Mouse (Mus musculus): ENCODE data around the gene Aagab. TPM values are rescaled to one million over a fixed set of nuclear protein-coding genes. Genes with fewer than 3 reads are reported as not detected.

The Aagab gene
- polyA plus RNA-seq, 1 experiment from 2014 or later, result 20.9 TPM

DNA sequence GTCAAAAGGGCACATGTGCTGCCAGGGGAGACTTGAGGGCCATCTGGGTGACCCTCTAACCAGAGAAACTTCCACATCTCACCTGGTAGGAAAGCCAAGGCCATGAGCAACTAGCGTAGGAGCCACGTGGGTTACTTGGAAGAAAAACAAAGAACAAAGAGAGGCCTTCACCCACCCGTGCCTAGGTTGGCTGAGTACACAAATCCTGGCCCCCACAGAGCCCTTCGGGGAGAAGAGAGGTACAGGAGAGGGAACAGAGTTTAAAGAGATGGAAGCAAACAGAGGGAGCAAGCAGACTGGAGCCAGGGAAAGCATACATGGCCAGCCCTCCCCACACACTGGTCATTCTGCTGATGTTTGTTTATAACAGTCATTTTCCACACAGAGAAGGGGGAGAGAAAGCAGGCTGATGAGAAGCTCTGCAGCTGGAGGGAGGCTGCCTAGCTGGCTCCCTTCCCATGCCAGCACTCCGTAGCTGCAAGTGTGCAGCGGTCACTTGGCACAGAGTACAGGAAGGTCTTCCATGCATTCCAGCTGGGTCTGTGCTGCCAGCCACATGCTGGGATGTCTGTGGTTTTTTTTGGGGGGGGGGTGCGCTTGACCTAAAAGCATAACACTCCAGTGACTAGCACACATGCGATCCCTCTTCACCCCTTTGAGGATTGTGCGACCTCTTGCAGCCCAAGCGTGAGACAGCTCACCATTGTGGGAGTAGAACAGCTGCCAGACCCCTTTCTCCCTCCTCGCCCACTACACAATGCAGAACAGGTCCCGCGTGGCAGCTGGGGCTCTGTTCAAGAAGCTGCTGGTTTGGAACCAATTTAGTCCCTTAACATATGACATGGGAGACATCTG lies 62.6 kb downstream of the Aagab start:
- no peak for ATAC-seq (replicated peaks; ENCODE audit: insufficient number of reproducible peaks, low FRiP score, low TSS enrichment)
- no peaks in the 10 kb centered on the region for H3K27me3 ChIP-seq (ENCODE audit: control insufficient read depth, insufficient read depth, low read length)
- H3K4me2 ChIP-seq, result no peak overlapping the region
- H3K36me3 ChIP-seq (ENCODE audit: control insufficient read depth, insufficient read depth, low read length), result peaks cover 2% of the 10 kb centered on the region; the same call in 1 of the 2 replicates
- peaks cover 44% of the 10 kb centered on the region for H3K4me1 ChIP-seq (ENCODE audit: control insufficient read depth, insufficient read depth, low read length)
- WGBS (ENCODE audit: insufficient replicate concordance), result 70% methylated on average over 13 of the region's 13 CpGs
- no peaks in the 10 kb centered on the region for H3K9me3 ChIP-seq (replicated peaks; ENCODE audit: control insufficient read depth, low read length)
- H3K4me3 ChIP-seq (ENCODE audit: low read depth, low read length), result no peak overlapping the region
- H3K27ac ChIP-seq (ENCODE audit: low read depth, low read length), result no peak overlapping the region
- H3K9ac ChIP-seq (ENCODE audit: low read depth, low read length), result no peak overlapping the region

GRCm38 (mm10) chr9:63666612-63667372 lies 64.3 kb downstream of the Aagab start:
- ATAC-seq (replicated peaks; ENCODE audit: insufficient number of reproducible peaks, low FRiP score, low TSS enrichment), result peak; percentile 15; the same call in 1 of the 2 replicates
- Histone ChIP-seq H3K9me3 (replicated peaks; ENCODE audit: control insufficient read depth, low read length) (no peaks in the 10 kb centered on the region), H3K27me3 (ENCODE audit: control insufficient read depth, insufficient read depth, low read length) (no peaks in the 10 kb centered on the region), H3K4me2 (0 out of 2 replicates have a peak overlapping the region, but pooled peaks have one; percentile 2), H3K4me3 (ENCODE audit: low read depth, low read length) (no peak overlapping the region), H3K27ac (ENCODE audit: low read depth, low read length) (0 out of 2 replicates have a peak overlapping the region, but pooled peaks have one; percentile 12), H3K9ac (ENCODE audit: low read depth, low read length) (no peak overlapping the region), H3K4me1 (ENCODE audit: control insufficient read depth, insufficient read depth, low read length) (peaks cover 44% of the 10 kb centered on the region), H3K36me3 (ENCODE audit: control insufficient read depth, insufficient read depth, low read length) (peaks cover 2% of the 10 kb centered on the region; the same call in 1 of the 2 replicates)
- 60% methylated on average over 18 of the region's 18 CpGs for WGBS (ENCODE audit: insufficient replicate concordance)

- peaks cover 47% of the 10 kb centered on the region for H3K4me1 ChIP-seq (ENCODE audit: control insufficient read depth, insufficient read depth, low read length)
- no peak for ATAC-seq (replicated peaks; ENCODE audit: insufficient number of reproducible peaks, low FRiP score, low TSS enrichment)
- WGBS (ENCODE audit: insufficient replicate concordance), result 80% methylated on average over 8 of the region's 8 CpGs
These were observed 64.9 kb downstream of the Aagab start for GRCm38 (mm10) chr9:63667373-63667724.

DNA sequence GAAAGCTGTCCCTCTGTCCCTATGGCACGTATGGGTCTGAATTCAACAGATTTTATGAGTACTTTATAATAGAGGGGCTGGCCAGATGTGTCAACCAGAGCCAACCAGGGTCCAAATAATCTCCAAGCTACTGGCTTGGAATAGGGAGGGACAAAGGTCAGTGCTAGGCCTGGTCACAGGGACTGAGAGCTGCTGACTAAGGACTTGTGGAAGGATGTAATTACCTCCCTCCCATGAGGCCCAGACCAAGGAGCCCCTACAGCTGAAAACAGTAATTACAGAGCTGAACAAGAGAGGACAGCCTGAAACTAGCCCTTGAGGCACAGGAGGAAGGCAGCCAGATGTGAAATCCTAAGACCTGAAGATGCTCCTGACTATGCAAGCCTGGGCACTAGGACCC lies 66.2 kb downstream of the Aagab start:
- Histone ChIP-seq H3K27ac (ENCODE audit: low read depth, low read length) (no peak overlapping the region), H3K4me2 (no peak overlapping the region), H3K27me3 (ENCODE audit: control insufficient read depth, insufficient read depth, low read length) (no peaks in the 10 kb centered on the region), H3K9me3 (replicated peaks; ENCODE audit: control insufficient read depth, low read length) (no peaks in the 10 kb centered on the region), H3K4me1 (ENCODE audit: control insufficient read depth, insufficient read depth, low read length) (peaks cover 47% of the 10 kb centered on the region), H3K4me3 (ENCODE audit: low read depth, low read length) (no peak overlapping the region), H3K36me3 (ENCODE audit: control insufficient read depth, insufficient read depth, low read length) (no peaks in the 10 kb centered on the region), H3K9ac (ENCODE audit: low read depth, low read length) (no peak overlapping the region)
- no peak for ATAC-seq (replicated peaks; ENCODE audit: insufficient number of reproducible peaks, low FRiP score, low TSS enrichment)
- WGBS (ENCODE audit: insufficient replicate concordance), result 94% methylated on average over 1 of the region's 1 CpGs

More at GRCm38 (mm10) chr9:63667373-63667724, 64.9 kb downstream of the Aagab start:
- Histone ChIP-seq H3K36me3 (ENCODE audit: control insufficient read depth, insufficient read depth, low read length) (no peaks in the 10 kb centered on the region), H3K4me3 (ENCODE audit: low read depth, low read length) (no peak overlapping the region), H3K27me3 (ENCODE audit: control insufficient read depth, insufficient read depth, low read length) (no peaks in the 10 kb centered on the region), H3K9ac (ENCODE audit: low read depth, low read length) (no peak overlapping the region), H3K9me3 (replicated peaks; ENCODE audit: control insufficient read depth, low read length) (no peaks in the 10 kb centered on the region), H3K27ac (ENCODE audit: low read depth, low read length) (no peak overlapping the region), H3K4me2 (0 out of 2 replicates have a peak overlapping the region, but pooled peaks have one; percentile 2)

DNA sequence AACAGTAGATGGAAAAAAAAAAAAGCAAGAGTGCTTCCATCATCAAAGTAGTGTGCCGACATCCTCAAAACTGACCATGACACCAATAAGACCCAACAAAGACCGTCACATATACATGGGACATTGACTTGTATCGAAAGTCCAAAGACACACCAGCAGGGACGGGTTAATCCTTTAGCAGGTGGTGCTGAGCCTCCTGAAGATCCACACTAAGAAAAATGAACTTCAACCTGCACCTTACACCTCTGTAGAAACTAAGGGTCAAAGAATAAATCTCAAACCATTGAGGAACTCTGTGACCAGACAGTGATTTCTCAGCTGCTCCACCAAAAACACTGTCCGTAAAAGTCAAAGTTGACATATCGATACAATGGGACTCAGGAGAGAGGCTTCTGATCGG lies 67.4 kb downstream of the Aagab start:
- H3K4me1 ChIP-seq (ENCODE audit: control insufficient read depth, insufficient read depth, low read length), result peaks cover 47% of the 10 kb centered on the region
- H3K36me3 ChIP-seq (ENCODE audit: control insufficient read depth, insufficient read depth, low read length), result no peaks in the 10 kb centered on the region
- H3K27ac ChIP-seq (ENCODE audit: low read depth, low read length), result no peak overlapping the region
- no peak overlapping the region for H3K4me2 ChIP-seq
- no peaks in the 10 kb centered on the region for H3K9me3 ChIP-seq (replicated peaks; ENCODE audit: control insufficient read depth, low read length)
- no peaks in the 10 kb centered on the region for H3K27me3 ChIP-seq (ENCODE audit: control insufficient read depth, insufficient read depth, low read length)
- ATAC-seq (replicated peaks; ENCODE audit: insufficient number of reproducible peaks, low FRiP score, low TSS enrichment), result no peak
- no peak overlapping the region for H3K4me3 ChIP-seq (ENCODE audit: low read depth, low read length)
- WGBS (ENCODE audit: insufficient replicate concordance), result 94% methylated on average over 7 of the region's 7 CpGs
- H3K9ac ChIP-seq (ENCODE audit: low read depth, low read length), result no peak overlapping the region

DNA sequence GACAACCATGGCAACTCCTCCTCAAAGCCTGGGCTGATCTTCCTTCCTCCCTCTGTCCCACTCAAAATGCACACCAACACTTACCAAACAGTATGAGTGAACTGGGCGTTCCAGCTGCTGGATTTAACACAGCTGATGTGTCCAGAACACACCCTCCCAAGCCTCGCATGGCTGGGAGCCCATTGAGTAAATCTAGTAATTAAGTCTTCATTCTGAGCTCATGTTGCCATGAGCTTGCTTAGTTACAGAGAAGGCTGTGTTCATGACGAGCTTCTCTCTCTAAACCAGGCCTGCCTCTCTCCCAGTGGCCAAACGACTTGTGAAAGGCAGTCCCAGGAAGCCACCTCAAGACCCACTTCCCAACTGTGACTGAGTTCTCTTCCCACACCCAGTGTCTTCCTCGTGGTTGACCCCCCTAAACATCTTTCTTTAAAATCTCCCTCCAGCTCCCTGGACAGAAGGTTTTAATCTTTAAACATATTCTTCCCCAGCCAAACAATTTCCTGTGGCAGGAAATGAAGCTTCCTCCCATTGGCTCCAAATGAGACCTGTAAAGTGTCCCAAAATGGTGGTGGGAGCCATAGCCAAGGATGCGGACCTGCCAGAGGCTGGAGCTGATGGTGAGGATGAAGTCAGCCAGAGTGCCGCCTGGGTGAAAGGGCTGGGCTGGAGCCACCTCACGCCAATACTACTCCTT lies 70.5 kb downstream of the Aagab start:
- Histone ChIP-seq H3K4me1 (ENCODE audit: control insufficient read depth, insufficient read depth, low read length) (peaks cover 46% of the 10 kb centered on the region), H3K27ac (ENCODE audit: low read depth, low read length) (peak overlapping the region; percentile 0; the same call in 1 of the 2 replicates), H3K36me3 (ENCODE audit: control insufficient read depth, insufficient read depth, low read length) (no peaks in the 10 kb centered on the region), H3K4me2 (no peak overlapping the region), H3K27me3 (ENCODE audit: control insufficient read depth, insufficient read depth, low read length) (no peaks in the 10 kb centered on the region), H3K9me3 (replicated peaks; ENCODE audit: control insufficient read depth, low read length) (no peaks in the 10 kb centered on the region), H3K4me3 (ENCODE audit: low read depth, low read length) (no peak overlapping the region), H3K9ac (ENCODE audit: low read depth, low read length) (no peak overlapping the region)
- ATAC-seq (replicated peaks; ENCODE audit: insufficient number of reproducible peaks, low FRiP score, low TSS enrichment), result no peak
- WGBS (ENCODE audit: insufficient replicate concordance), result 66% methylated on average over 8 of the region's 8 CpGs

DNA sequence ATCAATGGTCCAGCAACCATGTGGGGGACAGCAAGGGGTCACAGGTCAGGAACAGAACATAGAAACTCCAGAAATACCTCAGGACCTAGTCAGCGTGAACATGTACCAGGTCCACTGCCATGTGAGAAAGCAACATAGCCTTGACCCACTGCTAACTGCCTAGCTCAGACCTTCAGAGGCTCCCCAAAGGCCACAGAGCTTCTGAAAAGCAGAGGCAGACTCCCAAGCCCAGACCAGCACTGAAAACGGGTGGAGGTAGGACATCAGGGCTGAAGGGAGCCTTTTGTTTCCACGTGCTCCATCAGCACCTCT lies 71.0 kb downstream of the Aagab start:
- no peaks in the 10 kb centered on the region for H3K27me3 ChIP-seq (ENCODE audit: control insufficient read depth, insufficient read depth, low read length)
- no peaks in the 10 kb centered on the region for H3K36me3 ChIP-seq (ENCODE audit: control insufficient read depth, insufficient read depth, low read length)
- H3K9ac ChIP-seq (ENCODE audit: low read depth, low read length), result no peak overlapping the region
- H3K4me3 ChIP-seq (ENCODE audit: low read depth, low read length), result no peak overlapping the region
- H3K27ac ChIP-seq (ENCODE audit: low read depth, low read length), result no peak overlapping the region
- H3K4me2 ChIP-seq, result no peak overlapping the region
- H3K4me1 ChIP-seq (ENCODE audit: control insufficient read depth, insufficient read depth, low read length), result peaks cover 46% of the 10 kb centered on the region
- no peak for ATAC-seq (replicated peaks; ENCODE audit: insufficient number of reproducible peaks, low FRiP score, low TSS enrichment)
- H3K9me3 ChIP-seq (replicated peaks; ENCODE audit: control insufficient read depth, low read length), result no peaks in the 10 kb centered on the region
- WGBS (ENCODE audit: insufficient replicate concordance), result 60% methylated on average over 3 of the region's 3 CpGs

DNA sequence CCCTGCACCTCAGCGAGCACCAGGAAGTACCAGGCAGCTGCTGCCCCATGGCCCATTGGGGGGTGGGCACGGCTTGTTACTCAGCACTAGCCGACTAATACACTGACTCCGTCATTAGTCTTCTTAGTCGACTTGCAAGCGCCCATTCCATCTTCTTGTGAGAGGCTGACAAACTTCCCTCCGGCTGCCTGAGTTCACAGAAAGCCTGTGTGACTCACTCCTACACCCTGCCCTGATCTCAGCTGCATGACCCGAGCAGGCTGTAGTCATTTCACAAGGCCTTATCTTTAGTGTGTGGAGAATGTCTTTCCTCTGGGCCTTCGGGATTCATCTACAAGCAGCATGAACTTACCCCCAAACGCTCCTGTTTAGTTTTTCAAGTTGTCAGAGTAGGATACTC lies 72.2 kb downstream of the Aagab start:
- no peaks in the 10 kb centered on the region for H3K27me3 ChIP-seq (ENCODE audit: control insufficient read depth, insufficient read depth, low read length)
- H3K9me3 ChIP-seq (replicated peaks; ENCODE audit: control insufficient read depth, low read length), result no peaks in the 10 kb centered on the region
- peaks cover 46% of the 10 kb centered on the region for H3K4me1 ChIP-seq (ENCODE audit: control insufficient read depth, insufficient read depth, low read length)
- H3K4me2 ChIP-seq, result no peak overlapping the region
- no peak for ATAC-seq (replicated peaks; ENCODE audit: insufficient number of reproducible peaks, low FRiP score, low TSS enrichment)
- H3K27ac ChIP-seq (ENCODE audit: low read depth, low read length), result no peak overlapping the region
- 55% methylated on average over 10 of the region's 10 CpGs for WGBS (ENCODE audit: insufficient replicate concordance)
- no peak overlapping the region for H3K4me3 ChIP-seq (ENCODE audit: low read depth, low read length)
- H3K36me3 ChIP-seq (ENCODE audit: control insufficient read depth, insufficient read depth, low read length), result no peaks in the 10 kb centered on the region
- H3K9ac ChIP-seq (ENCODE audit: low read depth, low read length), result no peak overlapping the region
